Mouse (Mus musculus) left cerebral cortex, adult 11 months (tissue): ENCODE measurements at regions not wholly inside any gene's neighbourhood (a gene's known extent, or its start where the extent isn't known, plus 50 kb on each side); places are given as distances from the start of the nearest gene placed in this dataset.
A peak's percentile ranks its signal among the peaks of the same experiment; 100 is the strongest.

ENCODE experiments used
- DNase-seq: peaks from one replicate; pipeline ENCODE4 v3.0.0; 2022; ENCODE audit warnings: low spot score

GRCm38 (mm10) chr3:131919476-131919875 is 165.6 kb upstream of the Dkk2 start:
- peak; percentile 4 for DNase-seq

- DNase-seq: no peak
Measured at GRCm38 (mm10) chr3:131921161-131921560, 163.9 kb upstream of the Dkk2 start.

GRCm38 (mm10) chr3:131922733-131923132 is 162.4 kb upstream of the Dkk2 start:
- DNase-seq: no peak

GRCm38 (mm10) chr3:131940896-131941295 is 144.2 kb upstream of the Dkk2 start:
- no peak for DNase-seq

GRCm38 (mm10) chr3:131941961-131942753 is 142.9 kb upstream of the Dkk2 start:
- no peak for DNase-seq

- no peak for DNase-seq
Measured at GRCm38 (mm10) chr3:131943436-131943835, 141.7 kb upstream of the Dkk2 start.

- DNase-seq: no peak
Measured at GRCm38 (mm10) chr3:131955771-131956170, 129.3 kb upstream of the Dkk2 start.

GRCm38 (mm10) chr3:131960636-131961035 is 124.5 kb upstream of the Dkk2 start:
- DNase-seq: no peak

- no peak for DNase-seq
Measured at GRCm38 (mm10) chr3:131961571-131961970, 123.5 kb upstream of the Dkk2 start.

GRCm38 (mm10) chr3:131962870-131963269 is 122.2 kb upstream of the Dkk2 start:
- DNase-seq: no peak

GRCm38 (mm10) chr3:131964952-131965351 is 120.1 kb upstream of the Dkk2 start:
- DNase-seq: no peak

- DNase-seq: no peak
Measured at GRCm38 (mm10) chr3:131965456-131966160, 119.5 kb upstream of the Dkk2 start.

- DNase-seq: no peak
Measured at GRCm38 (mm10) chr3:131967288-131967687, 117.8 kb upstream of the Dkk2 start.

- no peak for DNase-seq
Measured at GRCm38 (mm10) chr3:131970827-131971226, 114.3 kb upstream of the Dkk2 start.

GRCm38 (mm10) chr3:131975940-131976628 is 109.0 kb upstream of the Dkk2 start:
- DNase-seq: peak; percentile 8

GRCm38 (mm10) chr3:131983292-131983691 is 101.8 kb upstream of the Dkk2 start:
- DNase-seq: no peak

- no peak for DNase-seq
Measured at GRCm38 (mm10) chr3:131998838-131999613, 86.1 kb upstream of the Dkk2 start.

GRCm38 (mm10) chr3:132006191-132006590 is 78.9 kb upstream of the Dkk2 start:
- no peak for DNase-seq

GRCm38 (mm10) chr3:132006912-132007311 is 78.2 kb upstream of the Dkk2 start:
- no peak for DNase-seq

- no peak for DNase-seq
Measured at GRCm38 (mm10) chr3:132007356-132007755, 77.7 kb upstream of the Dkk2 start.

- DNase-seq: no peak
Measured at GRCm38 (mm10) chr3:132015205-132015604, 69.9 kb upstream of the Dkk2 start.
